Mouse (Mus musculus) CD4-positive, CD25-positive, alpha-beta regulatory T cell (primary cell): ENCODE measurements around the gene Mbd3l1. TPM values are rescaled to one million over a fixed set of nuclear protein-coding genes. Genes with fewer than 3 reads are reported as not detected.

Source experiments
- polyA plus RNA-seq: library from polyadenylated mRNA; unstranded; fragments of 100-300 nt; shearing (Covaris generic); gene quantifications from one replicate; pipeline ENCODE4 v1.2.1, GENCODE M21; 2017

Mbd3l1 gene
- polyA plus RNA-seq: not detected

DNA sequence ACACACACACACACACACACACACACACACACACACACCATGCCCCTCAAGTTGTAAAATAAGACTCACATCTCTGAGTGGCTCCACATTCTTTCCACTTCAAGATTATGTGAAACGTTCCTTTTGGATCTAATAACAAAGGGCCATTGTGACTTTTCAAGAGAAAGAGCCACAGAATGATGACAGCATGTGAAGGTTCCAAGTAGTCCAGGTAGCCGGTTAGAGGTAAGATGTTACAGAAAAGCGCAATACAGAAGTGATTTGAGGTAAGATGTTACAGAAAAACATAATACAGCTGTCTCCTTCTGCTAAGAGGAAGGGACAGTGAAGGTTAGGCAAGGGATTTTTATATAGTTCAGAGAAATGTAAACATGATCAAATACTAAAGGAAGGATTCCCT is at the start of gene Mbd3l1, which contains the start of gene Zfp558:
Gene Mbd3l1, plus strand, starts transcription at position 192 of the 400 bp plus-strand sequence.
Gene Zfp558, minus strand, starts transcription at position 101 of the 400 bp plus-strand sequence.

DNA sequence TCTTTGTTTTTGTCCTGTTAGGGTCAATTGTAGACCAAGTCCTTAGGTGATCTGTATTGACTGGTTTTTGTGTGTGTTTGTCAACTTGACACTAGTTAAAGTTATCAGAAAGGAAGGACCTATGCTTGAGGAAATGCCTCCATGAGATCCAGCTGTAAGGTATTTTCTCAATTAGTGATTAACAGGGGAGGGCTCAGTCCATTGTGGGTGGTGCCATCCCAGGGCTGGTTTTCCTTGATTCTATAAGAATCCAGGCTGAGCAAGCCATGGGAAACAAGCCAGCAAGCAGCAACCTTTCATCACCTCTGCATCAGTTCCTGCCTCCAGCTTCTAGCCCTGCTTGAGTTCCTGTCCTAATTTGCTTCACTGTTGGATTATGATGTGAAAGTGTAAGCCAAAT is 47.8 kb upstream of the Mbd3l1 start, which contains the start of gene Mbd3l2:
Gene Mbd3l2, plus strand, starts transcription at position 301 of the 400 bp plus-strand sequence.

Other genes with a start within 250 kb of the Mbd3l1 start
- 120 TPM for gene Chordc1, start 186.2 kb upstream of the Mbd3l1 start, polyA plus RNA-seq
- 0.10 TPM for gene Naalad2, start 75.4 kb upstream of the Mbd3l1 start, polyA plus RNA-seq
- 0.13 TPM for gene Ubtfl1, start 73.9 kb upstream of the Mbd3l1 start, polyA plus RNA-seq
- gene Mbd3l2, start 47.7 kb upstream of the Mbd3l1 start, polyA plus RNA-seq: not detected
- gene Zfp558, start 91 bp upstream of the Mbd3l1 start, polyA plus RNA-seq: 2.8 TPM
- 0.06 TPM for gene Muc16, start 196.2 kb downstream of the Mbd3l1 start, polyA plus RNA-seq